Mouse (Mus musculus) stomach, postnatal 0 days (tissue): Measurements from ENCODE around the gene Aqp3.
"Not testable (repeated sequence)": the region's sequence is repeated elsewhere in the genome, so short reads cannot be mapped to it uniquely, and the experiment has no call there.

ENCODE experiments used
- CTCF ChIP-seq: IDR thresholded peaks from 2 replicates; pipeline ENCODE4 v1.5.1; 2016; ENCODE audit warnings: antibody characterized with exemption, low read depth, mild to moderate bottlenecking, moderate library complexity
- EP300 ChIP-seq: optimal IDR thresholded peaks from 2 replicates; pipeline ENCODE3; 2016; ENCODE audit warnings: antibody characterized with exemption

GRCm38 (mm10) chr4:41082803-41083202, 15.2 kb downstream of the Aqp3 start:
- TF ChIP-seq CTCF, EP300: not testable (repeated sequence)
